Mouse (Mus musculus) 3134 (cell line): ENCODE results near the gene March1.

ENCODE experiments used
- DNase-seq: peaks from one replicate; pipeline ENCODE4 v3.0.0-alpha.2; 2011; ENCODE audit warnings: low spot score; ENCODE audit not compliant: insufficient read length; ENCODE audit errors: extremely low read depth

March1 gene

GRCm38 (mm10) chr8:66495726-66496125, 878.0 kb downstream of the March1 start:
- DNase-seq = no peak

GRCm38 (mm10) chr8:66496998-66497577, 879.4 kb downstream of the March1 start:
- DNase-seq = no peak

GRCm38 (mm10) chr8:66503381-66503780, 885.7 kb downstream of the March1 start:
- no peak for DNase-seq

- DNase-seq = no peak
These were observed 893.8 kb downstream of the March1 start, which contains the start of gene Tktl2 for GRCm38 (mm10) chr8:66511537-66511936. Gene Tktl2, plus strand, starts transcription at chr8:66511756.

GRCm38 (mm10) chr8:66519149-66519548, 901.4 kb downstream of the March1 start:
- no peak for DNase-seq

- no peak for DNase-seq
These were observed 902.9 kb downstream of the March1 start for GRCm38 (mm10) chr8:66520576-66520975.
